Mouse (Mus musculus) CH12.LX (cell line): ENCODE results near the gene Gclm.

Experiments used
- CTCF ChIP-seq, 2 experiments: IDR thresholded peaks in 1 of 2; conservative IDR thresholded peaks in 1 of 2; 2 replicates each; pipeline ENCODE4 v1.5.1; 2011 to 2012; ENCODE audit warnings: low read depth in 2 of 2, low read length in 2 of 2, improper control_type of control experiment in 1 of 2, inconsistent platforms in 1 of 2, mild to moderate bottlenecking in 1 of 2, moderate library complexity in 1 of 2
- EP300 ChIP-seq: IDR thresholded peaks from 2 replicates; pipeline ENCODE4 v1.6.1; 2011; ENCODE audit warnings: low read length, improper control_type of control experiment
- GABPA ChIP-seq: IDR thresholded peaks from 2 replicates; pipeline ENCODE4 v1.6.1; 2012; ENCODE audit warnings: low read depth, low read length, improper control_type of control experiment, inconsistent platforms; ENCODE audit not compliant: insufficient replicate concordance
- MAZ ChIP-seq: IDR thresholded peaks from 2 replicates; pipeline ENCODE4 v1.6.1; 2012; ENCODE audit warnings: low read depth, mild to moderate bottlenecking, inconsistent platforms, low read length, improper control_type of control experiment, moderate library complexity
- NELFE ChIP-seq: IDR thresholded peaks from 2 replicates; pipeline ENCODE4 v1.6.1; 2011; ENCODE audit warnings: low read depth, low read length, improper control_type of control experiment
- POLR2A ChIP-seq: IDR thresholded peaks from 2 replicates; pipeline ENCODE4 v1.6.1; 2011; ENCODE audit warnings: low read depth, mild to moderate bottlenecking, improper control_type of control experiment, low read length
- POLR2AphosphoS2 ChIP-seq: IDR thresholded peaks from 2 replicates; pipeline ENCODE4 v1.6.1; 2011; ENCODE audit warnings: low read depth, low read length, improper control_type of control experiment
- SIN3A ChIP-seq: IDR thresholded peaks from 2 replicates; pipeline ENCODE4 v1.6.1; 2012; ENCODE audit warnings: low read length, improper control_type of control experiment, inconsistent platforms
- UBTF ChIP-seq: IDR thresholded peaks from 2 replicates; pipeline ENCODE4 v1.6.1; 2012; ENCODE audit warnings: low read depth, mild to moderate bottlenecking, inconsistent platforms, low read length, improper control_type of control experiment, moderate library complexity
- USF1 ChIP-seq: IDR thresholded peaks from 2 replicates; pipeline ENCODE4 v1.6.1; 2014; ENCODE audit warnings: low read depth, mild to moderate bottlenecking, inconsistent platforms, low read length, improper control_type of control experiment
- ZC3H11A ChIP-seq: IDR thresholded peaks from 2 replicates; pipeline ENCODE4 v1.6.1; 2012; ENCODE audit warnings: low read depth, mild to moderate bottlenecking, inconsistent platforms, low read length, improper control_type of control experiment

DNA sequence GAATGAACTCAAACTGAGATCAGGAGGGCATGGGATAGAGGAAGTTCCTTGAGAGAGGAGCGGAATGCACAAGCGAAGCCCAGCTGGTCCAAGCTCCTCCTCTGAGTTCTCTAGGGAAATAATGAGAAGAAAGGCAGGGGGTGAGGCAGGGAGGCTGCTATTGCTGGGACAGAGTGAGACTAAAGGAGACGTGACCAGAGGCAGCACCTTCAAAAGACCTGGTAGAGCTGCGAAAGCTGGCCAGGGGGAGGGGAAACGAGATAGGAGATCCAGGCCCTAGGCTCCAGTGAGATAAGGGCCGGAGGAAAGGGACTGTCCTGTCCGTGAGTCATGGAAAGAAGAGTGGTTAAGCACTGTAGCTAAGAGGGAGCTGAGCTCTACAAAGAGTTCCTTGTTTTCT is 68.6 kb downstream of the Gclm start:
- TF ChIP-seq GABPA (no peak), POLR2A (no peak), ZC3H11A (no peak), EP300 (no peak; the same call in 1 of the 2 replicates), CTCF (conservative IDR thresholded peaks at IDR 0.05 in 1 of 2, IDR thresholded peaks at IDR 0.05 in 1 of 2; ENCODE audit: low read depth in 2 of 2, low read length in 2 of 2) (no peak), MAZ (no peak), NELFE (no peak), SIN3A (no peak), UBTF (no peak), USF1 (no peak), POLR2AphosphoS2 (no peak)
